Mouse (Mus musculus) embryonic facial prominence, embryonic 10.5 days (tissue): ENCODE measurements at regions not wholly inside any gene's neighbourhood (a gene's known extent, or its start where the extent isn't known, plus 50 kb on each side); places are given as distances from the start of the nearest gene placed in this dataset.
"Not testable (repeated sequence)": the region's sequence is repeated elsewhere in the genome, so short reads cannot be mapped to it uniquely, and the experiment has no call there.

ENCODE experiments used
- DNase-seq: peaks from one replicate; pipeline ENCODE4 v3.0.0-alpha.2; 2017; ENCODE audit warnings: low spot score
- H3K27ac ChIP-seq: fragments of 300-500 bp; sonication (generic); replicated peaks from 2 replicates; pipeline ENCODE4 v1.5.1; 2016; ENCODE audit warnings: mild to moderate bottlenecking
- H3K27me3 ChIP-seq: fragments of 300-500 bp; sonication (generic); replicated peaks from 2 replicates; pipeline ENCODE4 v1.6.1; 2016; ENCODE audit warnings: low read depth, mild to moderate bottlenecking; ENCODE audit not compliant: poor library complexity, severe bottlenecking
- H3K36me3 ChIP-seq: fragments of 300-500 bp; sonication (generic); replicated peaks from 2 replicates; pipeline ENCODE4 v1.6.1; 2016; ENCODE audit warnings: mild to moderate bottlenecking, moderate library complexity
- H3K4me1 ChIP-seq: fragments of 300-500 bp; sonication (generic); 2 replicates; pipeline ENCODE4 v1.6.1; 2016
- H3K4me3 ChIP-seq: fragments of 300-500 bp; sonication (generic); 2 replicates; pipeline ENCODE4 v1.5.1; 2016; ENCODE audit warnings: mild to moderate bottlenecking, moderate library complexity
- H3K9me3 ChIP-seq: fragments of 300-500 bp; sonication (generic); 2 replicates; pipeline ENCODE4 v1.6.1; 2016; ENCODE audit warnings: mild to moderate bottlenecking
- WGBS: fragments of 180-500 bp; shearing (Covaris S2); methylation state at CpG from one replicate; pipeline ENCODE4 v1.1.7; 2016; 5-methylcytosine and 5-hydroxymethylcytosine counted together

DNA sequence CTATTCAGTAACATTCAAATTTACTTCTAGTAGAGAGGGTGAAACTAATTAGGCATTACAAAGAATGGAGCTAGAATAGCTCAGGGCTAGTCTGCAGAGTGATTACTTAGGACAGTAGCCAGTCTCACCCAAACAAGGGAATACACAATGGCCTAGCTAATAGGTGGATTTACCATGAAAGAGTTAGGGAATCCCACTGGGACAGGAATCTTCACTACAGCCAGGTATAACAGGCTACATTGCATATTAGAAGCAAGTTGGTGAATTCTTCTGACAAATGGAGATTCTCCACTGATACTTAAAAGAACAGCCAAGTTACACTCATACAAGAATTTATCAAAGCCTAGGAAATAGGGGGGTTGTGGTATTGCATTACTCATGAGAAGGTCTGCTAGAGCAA, 670.2 kb upstream of the Chrm3 start:
- H3K4me1 ChIP-seq, H3K9me3 ChIP-seq, DNase-seq, H3K4me3 ChIP-seq, H3K27me3 ChIP-seq, H3K36me3 ChIP-seq, H3K27ac ChIP-seq: not testable (repeated sequence)

DNA sequence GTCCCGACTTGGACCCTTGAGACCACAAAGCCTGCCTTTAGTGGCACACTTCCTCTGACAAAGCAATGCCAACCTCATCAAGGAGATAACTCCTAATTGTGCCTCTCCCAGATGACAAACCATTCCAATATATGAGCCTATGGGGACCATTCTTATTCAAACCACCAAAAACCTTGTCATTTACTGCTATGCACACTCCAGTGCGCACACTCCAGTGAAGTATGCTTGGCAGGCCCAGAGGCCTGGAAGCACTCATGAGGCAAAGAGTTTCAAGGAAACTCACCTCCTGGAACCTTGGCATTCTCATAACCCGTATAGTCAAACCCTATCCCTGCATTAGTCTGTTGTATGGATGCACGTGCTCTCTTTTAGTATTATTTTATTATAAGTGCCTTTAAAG, 669.7 kb upstream of the Chrm3 start:
- H3K36me3 ChIP-seq, result no peaks in the 10 kb centered on the region
- no peaks in the 10 kb centered on the region for H3K9me3 ChIP-seq
- 78% methylated on average over 4 of the region's 4 CpGs for WGBS
- no peak for DNase-seq
- no peak overlapping the region for H3K4me3 ChIP-seq
- H3K27me3 ChIP-seq, result no peaks in the 10 kb centered on the region
- H3K27ac ChIP-seq, result no peak overlapping the region
- no peaks in the 10 kb centered on the region for H3K4me1 ChIP-seq

DNA sequence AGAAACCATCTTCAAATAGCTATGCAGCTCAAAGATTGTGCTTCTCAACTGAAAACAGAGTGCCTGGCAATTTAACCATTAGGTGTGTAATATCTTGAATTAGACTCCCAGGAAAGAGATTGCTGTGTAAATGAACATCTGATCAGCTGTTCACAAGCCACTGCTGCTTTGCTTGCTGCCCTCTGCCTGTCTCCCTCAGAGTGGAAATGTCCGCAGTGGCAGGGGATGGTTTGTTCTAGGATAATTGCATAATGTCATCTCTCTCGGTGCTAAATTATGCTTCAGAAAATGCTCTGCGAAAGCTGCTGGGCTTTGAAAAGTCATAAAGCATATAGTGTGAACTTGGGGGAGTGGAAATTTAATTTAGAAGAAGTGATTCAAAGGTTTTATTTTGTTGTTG, 665.3 kb upstream of the Chrm3 start:
- Histone ChIP-seq H3K27ac (no peak overlapping the region), H3K4me3 (no peak overlapping the region), H3K36me3 (no peaks in the 10 kb centered on the region), H3K27me3 (no peaks in the 10 kb centered on the region), H3K9me3 (no peaks in the 10 kb centered on the region), H3K4me1 (no peaks in the 10 kb centered on the region)
- WGBS, result 76% methylated on average over 3 of the region's 3 CpGs
- DNase-seq, result no peak

DNA sequence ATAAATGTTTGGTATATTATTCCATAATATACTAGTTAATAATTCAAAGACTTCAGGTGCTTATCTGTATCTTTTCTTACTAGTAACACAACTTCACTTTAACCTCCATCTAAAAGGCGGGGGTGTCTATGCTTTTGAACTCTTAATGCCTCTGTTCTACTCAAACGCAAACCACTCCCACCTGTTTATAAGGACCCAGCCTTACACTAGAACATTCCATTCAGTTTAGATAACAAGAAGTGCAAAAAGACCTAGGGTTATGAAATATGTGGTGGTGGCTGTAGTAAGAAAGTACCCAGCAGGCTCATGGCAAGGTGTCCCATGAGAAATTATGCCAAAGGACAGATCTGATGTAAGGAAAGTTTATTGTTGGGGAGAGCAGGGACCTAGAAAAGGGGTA, 663.8 kb upstream of the Chrm3 start:
- H3K4me3 ChIP-seq, result no peak overlapping the region
- WGBS, result 91% methylated on average over 2 of the region's 2 CpGs
- no peaks in the 10 kb centered on the region for H3K4me1 ChIP-seq
- no peaks in the 10 kb centered on the region for H3K9me3 ChIP-seq
- no peak overlapping the region for H3K27ac ChIP-seq
- no peak for DNase-seq
- H3K36me3 ChIP-seq, result no peaks in the 10 kb centered on the region
- H3K27me3 ChIP-seq, result no peaks in the 10 kb centered on the region

DNA sequence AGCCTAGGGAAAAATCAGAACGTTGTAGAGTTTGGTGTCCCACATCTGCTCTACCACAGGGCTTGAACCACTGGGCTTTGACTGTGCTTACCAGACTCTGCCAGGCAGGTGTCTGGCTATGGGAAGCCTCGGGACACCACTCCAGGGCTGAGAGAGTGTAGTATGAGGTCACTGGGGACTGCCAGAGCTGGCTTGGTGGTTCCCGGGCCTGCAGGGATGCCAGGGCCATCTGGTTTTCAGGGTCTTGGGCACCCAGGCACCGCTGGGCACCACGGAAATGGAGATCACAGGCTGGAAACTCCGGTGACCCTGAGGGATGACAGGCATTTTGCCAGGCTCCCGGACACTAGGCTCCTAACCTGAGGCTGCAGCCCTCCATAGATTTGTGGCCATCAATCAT, 656.9 kb upstream of the Chrm3 start:
- Histone ChIP-seq H3K4me1 (no peaks in the 10 kb centered on the region), H3K36me3 (no peaks in the 10 kb centered on the region), H3K9me3 (no peaks in the 10 kb centered on the region), H3K27me3 (no peaks in the 10 kb centered on the region), H3K4me3 (no peak overlapping the region), H3K27ac (no peak overlapping the region)
- DNase-seq, result no peak
- 85% methylated on average over 7 of the region's 7 CpGs for WGBS

DNA sequence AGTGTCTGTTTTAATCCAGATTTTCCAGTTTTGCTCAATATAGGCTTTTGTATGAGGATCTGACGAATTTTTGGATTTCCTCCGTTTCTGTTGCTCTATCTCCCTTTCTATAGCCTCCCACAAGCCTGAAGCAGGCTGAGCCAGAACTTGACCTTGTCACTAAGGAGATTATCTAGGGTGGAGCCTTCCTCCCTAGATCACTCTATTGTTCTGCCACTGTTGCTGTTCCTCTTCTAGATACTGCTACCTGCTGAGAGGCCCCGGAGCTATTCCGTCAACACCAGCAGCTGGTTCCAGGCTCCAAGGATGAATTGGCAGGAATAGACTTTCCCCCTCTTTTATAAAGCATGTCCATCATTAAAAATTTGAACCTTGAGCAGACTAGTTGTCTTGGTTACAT, 644.7 kb upstream of the Chrm3 start:
- H3K4me1 ChIP-seq, result no peaks in the 10 kb centered on the region
- no peak for DNase-seq
- no peaks in the 10 kb centered on the region for H3K36me3 ChIP-seq
- no peak overlapping the region for H3K27ac ChIP-seq
- H3K9me3 ChIP-seq, result no peaks in the 10 kb centered on the region
- WGBS, result 31% methylated on average over 4 of the region's 4 CpGs
- H3K4me3 ChIP-seq, result no peak overlapping the region
- no peaks in the 10 kb centered on the region for H3K27me3 ChIP-seq

DNA sequence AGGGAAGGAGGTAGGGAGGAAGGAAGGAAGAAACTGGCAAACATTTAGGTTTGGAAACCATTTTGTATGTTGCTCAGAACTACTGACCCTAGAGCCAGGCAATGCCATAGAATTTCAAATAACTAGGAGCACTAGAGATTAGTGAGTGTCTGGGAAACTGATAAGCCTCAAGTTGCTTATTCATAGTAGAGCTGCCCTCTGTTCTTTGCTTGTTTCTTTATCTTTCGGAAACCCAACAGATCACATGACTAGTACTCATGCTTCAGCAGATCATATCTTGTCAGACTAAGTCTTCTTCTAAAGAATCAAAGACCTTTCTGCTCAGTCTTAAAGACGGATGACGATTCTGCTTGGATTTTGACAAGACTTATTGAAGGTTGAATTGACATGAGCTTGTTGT, 630.5 kb upstream of the Chrm3 start:
- 88% methylated on average over 3 of the region's 3 CpGs for WGBS

DNA sequence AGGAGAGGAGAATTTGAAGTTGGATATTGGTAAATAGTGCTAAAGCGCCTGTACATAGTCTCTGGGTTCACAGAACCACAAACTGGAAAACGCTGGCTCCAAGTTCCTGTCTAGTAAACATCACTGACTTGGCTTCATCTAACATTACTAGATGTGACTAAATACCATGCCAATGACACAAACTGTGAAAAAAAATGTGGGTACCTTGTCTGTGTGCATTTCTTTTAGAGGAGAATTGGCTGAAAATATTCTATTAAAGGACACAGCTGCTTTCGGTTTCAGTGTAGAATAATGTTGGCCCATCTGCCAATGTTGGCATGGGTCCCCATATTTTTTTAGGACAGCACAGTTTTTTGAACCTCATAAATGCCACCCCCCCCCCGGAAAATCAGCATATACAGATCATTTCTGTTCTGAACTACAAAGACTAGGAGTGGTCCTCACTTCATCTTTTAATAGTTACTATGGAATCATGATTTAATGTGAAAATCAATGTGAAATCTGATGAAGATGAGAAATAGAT, 629.9 kb upstream of the Chrm3 start:
- Histone ChIP-seq H3K27ac (no peak overlapping the region), H3K4me3 (no peak overlapping the region), H3K9me3 (no peaks in the 10 kb centered on the region), H3K27me3 (no peaks in the 10 kb centered on the region), H3K36me3 (no peaks in the 10 kb centered on the region), H3K4me1 (no peaks in the 10 kb centered on the region)
- WGBS, result 89% methylated on average over 4 of the region's 4 CpGs
- DNase-seq, result no peak

More for the DNA sequence above, 630.5 kb upstream of the Chrm3 start:
- Histone ChIP-seq H3K27ac (no peak overlapping the region), H3K4me1 (no peaks in the 10 kb centered on the region), H3K27me3 (no peaks in the 10 kb centered on the region), H3K36me3 (no peaks in the 10 kb centered on the region), H3K9me3 (no peaks in the 10 kb centered on the region), H3K4me3 (no peak overlapping the region)
- no peak for DNase-seq

DNA sequence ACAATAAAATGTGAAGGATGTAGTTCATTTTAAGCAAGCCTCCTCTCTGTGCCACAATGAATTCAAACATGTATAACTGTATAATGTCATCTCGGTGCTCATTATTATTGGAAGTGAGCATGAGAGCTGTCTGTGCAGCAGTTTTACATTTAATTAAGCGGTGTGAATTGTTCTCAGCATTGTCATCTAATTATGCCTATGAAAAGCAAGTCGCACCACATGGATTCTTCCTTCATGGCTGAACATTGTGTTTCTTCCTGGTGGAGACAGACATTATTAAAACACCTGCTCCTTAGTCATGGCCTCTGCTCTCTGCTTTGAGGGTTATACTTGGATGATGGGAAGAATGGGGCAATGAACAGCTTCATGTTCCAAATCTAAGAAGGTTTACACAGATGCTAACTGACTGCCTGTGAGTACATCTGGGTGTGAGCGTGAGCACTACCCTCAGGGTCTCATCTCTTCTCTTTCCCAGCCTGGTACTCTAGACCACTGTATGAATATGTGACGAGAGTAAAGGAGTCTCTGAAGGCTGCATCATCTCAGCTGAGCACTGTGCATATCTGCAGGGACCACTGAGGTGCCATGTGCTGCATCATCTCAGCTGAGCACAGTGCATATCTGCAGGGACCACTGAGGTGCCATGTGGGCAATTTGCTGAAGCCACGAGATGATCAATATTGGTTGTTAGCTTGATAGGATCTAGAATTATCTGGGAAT, 628.6 kb upstream of the Chrm3 start:
- 85% methylated on average over 6 of the region's 6 CpGs for WGBS
- no peaks in the 10 kb centered on the region for H3K4me1 ChIP-seq

DNA sequence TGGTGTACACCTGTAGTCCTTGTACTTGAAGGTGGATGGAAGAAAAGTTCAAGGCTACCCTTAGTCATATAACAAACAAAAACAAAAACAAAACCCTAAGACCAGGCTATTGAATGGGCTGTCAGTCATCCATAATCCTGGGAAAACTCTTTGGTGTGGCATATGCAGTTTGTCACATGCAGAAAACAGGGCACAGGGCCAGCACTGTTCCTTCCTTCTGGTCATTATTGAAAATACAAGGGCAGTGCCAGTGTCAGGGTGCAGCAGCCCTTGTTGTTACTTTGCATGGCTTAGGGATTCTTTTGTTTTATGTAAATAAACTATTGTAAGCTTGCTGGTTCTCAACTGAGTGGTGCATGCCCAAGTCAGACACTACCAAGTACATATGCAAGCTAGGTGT, 623.1 kb upstream of the Chrm3 start:
- Histone ChIP-seq H3K27ac (no peak overlapping the region), H3K9me3 (no peaks in the 10 kb centered on the region), H3K36me3 (no peaks in the 10 kb centered on the region), H3K4me1 (no peaks in the 10 kb centered on the region), H3K27me3 (no peaks in the 10 kb centered on the region), H3K4me3 (no peak overlapping the region)
- DNase-seq, result no peak

More for the DNA sequence above, 628.6 kb upstream of the Chrm3 start:
- Histone ChIP-seq H3K4me3 (no peak overlapping the region), H3K27me3 (no peaks in the 10 kb centered on the region), H3K27ac (no peak overlapping the region), H3K9me3 (no peaks in the 10 kb centered on the region), H3K36me3 (no peaks in the 10 kb centered on the region)
- DNase-seq, result no peak

DNA sequence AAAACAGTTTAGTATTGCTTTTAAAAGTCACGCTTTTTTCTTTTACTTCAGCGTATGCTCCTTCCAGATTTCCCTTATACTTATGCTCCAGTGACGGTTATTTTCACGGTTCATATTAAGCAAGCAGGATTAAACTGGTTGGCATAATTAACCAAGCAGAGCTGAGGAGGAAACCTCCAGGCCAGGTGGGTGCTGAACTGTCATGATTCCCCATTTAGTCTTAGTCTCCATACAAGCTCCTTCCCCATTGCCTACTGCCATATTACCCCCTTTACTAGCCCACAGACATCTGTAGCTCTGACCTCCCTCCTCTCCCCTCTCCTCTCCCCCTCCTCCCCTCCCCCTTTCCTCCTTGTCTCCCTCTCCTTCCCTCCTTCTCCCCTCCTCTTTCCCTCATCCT, 621.9 kb upstream of the Chrm3 start:
- Histone ChIP-seq H3K4me3 (no peak overlapping the region), H3K27ac (no peak overlapping the region), H3K36me3 (no peaks in the 10 kb centered on the region), H3K4me1 (no peaks in the 10 kb centered on the region), H3K9me3 (no peaks in the 10 kb centered on the region), H3K27me3 (no peaks in the 10 kb centered on the region)
- DNase-seq, result no peak
- 91% methylated on average over 4 of the region's 4 CpGs for WGBS

DNA sequence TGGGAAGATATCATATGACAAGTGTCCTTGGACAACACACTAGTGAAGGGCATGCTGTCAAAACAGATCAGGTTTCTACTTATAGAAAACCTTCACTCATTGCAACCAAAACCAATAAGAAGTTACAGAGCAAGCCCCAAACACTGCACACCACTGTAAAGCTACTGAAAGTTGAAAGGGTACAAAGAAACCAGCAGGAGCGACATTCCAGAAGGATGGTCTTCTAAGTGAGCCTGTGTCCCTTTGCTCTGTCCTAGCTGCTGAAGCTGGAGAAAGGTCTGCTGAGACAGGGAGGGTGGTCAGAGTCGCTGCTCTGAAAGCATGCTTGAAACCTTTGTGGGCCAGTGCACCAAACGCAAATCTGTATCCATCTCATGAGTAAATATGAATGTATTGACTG, 611.3 kb upstream of the Chrm3 start:
- H3K36me3 ChIP-seq, result no peaks in the 10 kb centered on the region
- 75% methylated on average over 3 of the region's 3 CpGs for WGBS
- H3K9me3 ChIP-seq, result no peaks in the 10 kb centered on the region
- no peak overlapping the region for H3K27ac ChIP-seq
- no peak for DNase-seq
- H3K4me1 ChIP-seq, result 0 out of 2 replicates have a peak, but pooled peaks cover 2% of the 10 kb centered on the region
- H3K27me3 ChIP-seq, result no peaks in the 10 kb centered on the region
- no peak overlapping the region for H3K4me3 ChIP-seq

DNA sequence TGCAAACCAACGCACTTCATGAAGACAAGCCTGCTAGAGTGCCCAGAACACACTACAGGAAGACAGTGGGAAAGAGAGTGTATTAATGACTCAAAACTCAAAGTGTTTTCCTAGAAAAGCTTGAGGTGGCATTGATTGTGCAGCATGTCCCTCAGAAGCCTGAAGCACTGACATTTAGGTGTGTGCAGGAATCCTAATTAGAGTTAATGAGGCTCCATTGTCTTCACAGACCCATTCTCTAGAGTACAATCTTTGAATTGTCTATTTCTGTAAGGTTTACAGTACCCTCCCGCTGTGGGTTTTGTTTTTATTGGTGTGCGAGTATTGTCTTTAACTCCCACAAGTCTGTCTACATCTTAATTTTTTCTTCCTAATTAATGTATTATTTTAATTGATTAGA, 610.1 kb upstream of the Chrm3 start:
- H3K27me3 ChIP-seq, result no peaks in the 10 kb centered on the region
- 0 out of 2 replicates have a peak, but pooled peaks cover 2% of the 10 kb centered on the region for H3K4me1 ChIP-seq
- H3K4me3 ChIP-seq, result no peak overlapping the region
- 91% methylated on average over 3 of the region's 3 CpGs for WGBS
- no peaks in the 10 kb centered on the region for H3K36me3 ChIP-seq
- no peaks in the 10 kb centered on the region for H3K9me3 ChIP-seq
- no peak for DNase-seq
- no peak overlapping the region for H3K27ac ChIP-seq
